Mouse (Mus musculus) C2C12 (cell line): ENCODE data around the gene Sema3b.

Experiments
- CEBPB ChIP-seq: IDR thresholded peaks from one replicate; pipeline ENCODE4 v1.6.1; 2011; ENCODE audit warnings: low read depth, mild to moderate bottlenecking, control low read depth, moderate library complexity
- CTCF ChIP-seq: IDR thresholded peaks from one replicate; pipeline ENCODE4 v1.5.1; 2011; ENCODE audit not compliant: control insufficient read depth, insufficient read depth, insufficient read length
- MAX ChIP-seq: IDR thresholded peaks from one replicate; pipeline ENCODE4 v1.6.1; 2011; ENCODE audit warnings: mild to moderate bottlenecking, control low read depth
- MYOD1 ChIP-seq: IDR thresholded peaks from one replicate; pipeline ENCODE4 v1.6.1; 2011; ENCODE audit warnings: low read depth; ENCODE audit not compliant: control insufficient read depth, insufficient read length

DNA sequence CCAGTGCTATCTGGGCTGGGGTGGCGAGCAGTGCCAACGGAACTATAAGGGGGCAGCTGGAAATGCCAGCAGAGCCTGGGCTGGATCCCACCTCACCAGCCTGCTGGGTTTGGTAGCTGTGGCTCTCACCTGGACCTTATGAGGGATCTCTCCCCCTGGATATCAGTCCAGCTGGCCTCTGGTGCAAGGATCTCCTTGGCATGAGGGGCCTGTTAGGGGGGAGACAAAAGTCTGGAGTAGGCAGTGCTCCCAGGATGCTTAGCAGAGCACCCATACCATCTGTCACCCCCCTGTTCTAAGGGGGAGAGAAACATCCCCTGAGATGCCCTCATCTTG, 36.7 kb downstream of the Sema3b start:
- no peak for TF ChIP-seq CTCF
- TF ChIP-seq MYOD1 = no peak
- no peak for TF ChIP-seq MAX
- TF ChIP-seq CEBPB = no peak
